Mouse (Mus musculus) hindbrain, embryonic 14.5 days (tissue): ENCODE measurements around the gene Resf1. TPM values are rescaled to one million over a fixed set of nuclear protein-coding genes. Genes with fewer than 3 reads are reported as not detected.
"Not testable (repeated sequence)": the region's sequence is repeated elsewhere in the genome, so short reads cannot be mapped to it uniquely, and the experiment has no call there.

Experiments used
- ATAC-seq: fragments of 200-750 bp; cut with Nextera tagmentation; 2 replicates; pipeline ENCODE4 v1.8.0; 2017; ENCODE audit warnings: moderate number of reproducible peaks, mild to moderate bottlenecking, moderate TSS enrichment, moderate library complexity; ENCODE audit not compliant: low FRiP score
- DNase-seq: peaks from one replicate; pipeline ENCODE4 v3.0.0-alpha.2; 2015; ENCODE audit warnings: low spot score
- H3K27ac ChIP-seq: fragments of 300-500 bp; sonication (generic); 2 replicates; pipeline ENCODE4 v1.5.1; 2014; ENCODE audit warnings: mild to moderate bottlenecking, moderate library complexity
- H3K27me3 ChIP-seq: fragments of 300-500 bp; sonication (generic); 2 replicates; pipeline ENCODE4 v1.6.1; 2014; ENCODE audit warnings: mild to moderate bottlenecking, low read length, mixed read lengths; ENCODE audit not compliant: control insufficient read depth, insufficient read depth
- H3K36me3 ChIP-seq: fragments of 300-500 bp; sonication (generic); replicated peaks from 2 replicates; pipeline ENCODE4 v1.6.1; 2014; ENCODE audit not compliant: control insufficient read depth, insufficient read depth
- H3K4me1 ChIP-seq: fragments of 300-500 bp; sonication (generic); replicated peaks from 2 replicates; pipeline ENCODE4 v1.6.1; 2014; ENCODE audit warnings: antibody characterized with exemption, low read length, mixed read lengths; ENCODE audit not compliant: control insufficient read depth, insufficient read depth
- H3K4me2 ChIP-seq: fragments of 300-500 bp; sonication (generic); replicated peaks from 2 replicates; pipeline ENCODE4 v1.6.1; 2014; ENCODE audit warnings: mild to moderate bottlenecking, moderate library complexity
- H3K4me3 ChIP-seq: fragments of 300-500 bp; sonication (generic); replicated peaks from 2 replicates; pipeline ENCODE4 v1.5.1; 2014; ENCODE audit warnings: mild to moderate bottlenecking, low read length
- H3K9ac ChIP-seq: fragments of 300-500 bp; sonication (generic); 2 replicates; pipeline ENCODE4 v1.6.1; 2014
- H3K9me3 ChIP-seq: fragments of 300-500 bp; sonication (generic); 2 replicates; pipeline ENCODE4 v1.6.1; 2016; ENCODE audit warnings: low read length; ENCODE audit not compliant: control insufficient read depth
- WGBS: fragments of 180-500 bp; shearing (Covaris S2); extraction: QIAGEN DNeasy Blood & Tissue Kit; methylation state at CpG from one replicate; pipeline ENCODE4 v1.1.7; 2014; 5-methylcytosine and 5-hydroxymethylcytosine counted together
- polyA plus RNA-seq: library from polyadenylated mRNA; unstranded; fragments of >200 nt; fragmentation: Nextera tagmentation; extraction: Ambion mirVana; gene quantifications from 2 replicates; pipeline ENCODE4 v1.2.1, GENCODE M21; 2014

The Resf1 gene
- polyA plus RNA-seq = 28.4 and 30.0 TPM in 2 replicates

GRCm38 (mm10) chr6:149308956-149309932 is at the start of gene Resf1:
Resf1 (plus strand) TSS chr6:149309414.
- ATAC-seq = peak; percentile 99
- H3K9me3 ChIP-seq = no peaks in the 10 kb centered on the region
- peaks cover 24% of the 10 kb centered on the region for H3K36me3 ChIP-seq
- WGBS = 5% methylated on average over 61 of the region's 61 CpGs
- H3K4me1 ChIP-seq = peaks cover 11% of the 10 kb centered on the region
- peak within 1 kb of the TSS; percentile 97 for H3K9ac ChIP-seq
- H3K4me3 ChIP-seq = peak within 1 kb of the TSS; percentile 85
- H3K4me2 ChIP-seq = peak within 1 kb of the TSS; percentile 57
- no peaks in the 10 kb centered on the region for H3K27me3 ChIP-seq
- peak; percentile 83 for DNase-seq
- H3K27ac ChIP-seq = peak within 1 kb of the TSS; percentile 99

GRCm38 (mm10) chr6:149260801-149261239 is 48.4 kb upstream of the Resf1 start:
- DNase-seq = no peak
- WGBS = 82% methylated on average over 3 of the region's 3 CpGs
- no peak overlapping the region for H3K4me2 ChIP-seq

GRCm38 (mm10) chr6:149267951-149268350 is 41.3 kb upstream of the Resf1 start:
- no peaks in the 10 kb centered on the region for H3K36me3 ChIP-seq
- H3K4me1 ChIP-seq = no peaks in the 10 kb centered on the region
- no peak overlapping the region for H3K4me2 ChIP-seq
- no peaks in the 10 kb centered on the region for H3K9me3 ChIP-seq
- no peaks in the 10 kb centered on the region for H3K27me3 ChIP-seq
- H3K27ac ChIP-seq = no peak overlapping the region
- ATAC-seq = no peak
- H3K4me3 ChIP-seq = no peak overlapping the region
- no peak for DNase-seq
- no peak overlapping the region for H3K9ac ChIP-seq

More at GRCm38 (mm10) chr6:149260801-149261239, 48.4 kb upstream of the Resf1 start:
- Histone ChIP-seq H3K4me1 (no peaks in the 10 kb centered on the region), H3K27me3 (no peaks in the 10 kb centered on the region), H3K9ac (no peak overlapping the region), H3K36me3 (no peaks in the 10 kb centered on the region), H3K9me3 (peaks cover 13% of the 10 kb centered on the region), H3K4me3 (no peak overlapping the region), H3K27ac (no peak overlapping the region)
- no peak for ATAC-seq

GRCm38 (mm10) chr6:149278248-149278731 is 30.9 kb upstream of the Resf1 start:
- Histone ChIP-seq H3K4me3 (no peak overlapping the region), H3K4me1 (no peaks in the 10 kb centered on the region), H3K4me2 (no peak overlapping the region), H3K36me3 (no peaks in the 10 kb centered on the region), H3K9ac (no peak overlapping the region), H3K27ac (no peak overlapping the region), H3K9me3 (peaks cover 13% of the 10 kb centered on the region), H3K27me3 (no peaks in the 10 kb centered on the region)
- DNase-seq (no peak), ATAC-seq (no peak)
- WGBS = 77% methylated on average over 2 of the region's 2 CpGs

- WGBS = 77% methylated on average over 1 of the region's 1 CpGs
- H3K36me3 ChIP-seq = no peaks in the 10 kb centered on the region
- no peaks in the 10 kb centered on the region for H3K4me1 ChIP-seq
- H3K9ac ChIP-seq = no peak overlapping the region
- H3K27me3 ChIP-seq = no peaks in the 10 kb centered on the region
- no peak overlapping the region for H3K27ac ChIP-seq
- peaks cover 15% of the 10 kb centered on the region for H3K9me3 ChIP-seq
- ATAC-seq (no peak), DNase-seq (no peak)
- H3K4me2 ChIP-seq = no peak overlapping the region
- no peak overlapping the region for H3K4me3 ChIP-seq
Measured at GRCm38 (mm10) chr6:149278866-149279265, 30.3 kb upstream of the Resf1 start.

GRCm38 (mm10) chr6:149280511-149280910 is 28.7 kb upstream of the Resf1 start:
- H3K4me2 ChIP-seq = no peak overlapping the region
- H3K27me3 ChIP-seq = no peaks in the 10 kb centered on the region
- no peak for DNase-seq
- H3K36me3 ChIP-seq = no peaks in the 10 kb centered on the region
- H3K9me3 ChIP-seq = peaks cover 15% of the 10 kb centered on the region
- no peak overlapping the region for H3K9ac ChIP-seq
- no peak overlapping the region for H3K4me3 ChIP-seq
- H3K27ac ChIP-seq = no peak overlapping the region
- H3K4me1 ChIP-seq = no peaks in the 10 kb centered on the region
- no peak for ATAC-seq

GRCm38 (mm10) chr6:149288190-149288589 is 21.0 kb upstream of the Resf1 start:
- not testable (repeated sequence) for H3K9me3 ChIP-seq, H3K4me3 ChIP-seq, H3K9ac ChIP-seq, H3K36me3 ChIP-seq, H3K4me2 ChIP-seq, H3K27me3 ChIP-seq, DNase-seq, ATAC-seq, H3K27ac ChIP-seq, H3K4me1 ChIP-seq
- 92% methylated on average over 9 of the region's 9 CpGs for WGBS

GRCm38 (mm10) chr6:149303231-149303630 is 6.0 kb upstream of the Resf1 start:
- not testable (repeated sequence) for ATAC-seq, H3K9me3 ChIP-seq, H3K27ac ChIP-seq, H3K36me3 ChIP-seq, H3K27me3 ChIP-seq, H3K9ac ChIP-seq, H3K4me3 ChIP-seq, H3K4me2 ChIP-seq, DNase-seq, H3K4me1 ChIP-seq

- 85% methylated on average over 2 of the region's 2 CpGs for WGBS
- Histone ChIP-seq H3K27me3 (no peaks in the 10 kb centered on the region), H3K4me1 (peaks cover 11% of the 10 kb centered on the region)
Measured at GRCm38 (mm10) chr6:149307092-149307491, 2.1 kb upstream of the Resf1 start.

More at GRCm38 (mm10) chr6:149307092-149307491, 2.1 kb upstream of the Resf1 start:
- Histone ChIP-seq H3K4me2 (no peak overlapping the region), H3K4me3 (no peak overlapping the region), H3K9me3 (no peaks in the 10 kb centered on the region), H3K36me3 (peaks cover 8% of the 10 kb centered on the region; the same call in 1 of the 2 replicates), H3K9ac (no peak overlapping the region), H3K27ac (no peak overlapping the region)
- DNase-seq (no peak), ATAC-seq (no peak)
